Mouse (Mus musculus): ENCODE data around the gene Cfc1. TPM values are rescaled to one million over a fixed set of nuclear protein-coding genes. Genes with fewer than 3 reads are reported as not detected.
"Not testable (repeated sequence)": the region's sequence is repeated elsewhere in the genome, so short reads cannot be mapped to it uniquely, and the experiment has no call there.

Gene Cfc1
- polyA plus RNA-seq, 1 experiment from 2014 or later: not detected

DNA sequence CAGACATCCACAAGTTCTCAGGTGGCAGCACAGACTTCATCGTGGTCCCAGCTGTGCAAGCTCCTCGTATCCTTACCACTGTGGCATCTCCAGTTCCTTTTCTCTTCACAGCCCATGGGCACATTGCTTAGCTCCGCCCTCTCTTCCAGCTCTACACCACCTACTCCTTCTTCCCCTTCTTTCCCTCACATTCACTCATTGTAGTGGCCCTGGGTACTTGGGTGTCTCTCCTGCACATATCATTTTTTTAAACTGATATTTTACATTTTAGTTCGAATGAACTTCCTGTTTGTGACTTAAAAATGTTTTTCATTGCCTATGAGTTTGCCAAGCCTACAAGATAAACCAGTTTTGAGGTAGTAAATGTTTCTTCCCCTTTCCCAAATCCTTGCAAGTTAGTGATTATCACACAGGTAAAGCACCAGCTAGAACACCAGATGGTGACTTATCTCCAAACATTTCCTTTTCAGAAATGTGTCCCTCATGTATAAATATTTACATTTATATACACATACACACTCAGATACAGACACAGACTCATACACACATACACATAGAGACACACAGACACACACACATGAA, 29.4 kb upstream of the Cfc1 start:
- ATAC-seq: no peak
- Histone ChIP-seq H3K4me1 (replicated peaks; ENCODE audit: control insufficient read depth, insufficient read depth, low read length) (no peaks in the 10 kb centered on the region), H3K27ac (ENCODE audit: low read depth, low read length) (no peak overlapping the region), H3K9me3 (ENCODE audit: control insufficient read depth) (no peaks in the 10 kb centered on the region), H3K9ac (ENCODE audit: low read depth, low read length) (no peak overlapping the region), H3K27me3 (replicated peaks; ENCODE audit: control insufficient read depth, insufficient read depth, low read length) (no peaks in the 10 kb centered on the region), H3K4me3 (ENCODE audit: low read depth, low read length) (no peak overlapping the region), H3K36me3 (ENCODE audit: control insufficient read depth, insufficient read depth) (no peaks in the 10 kb centered on the region), H3K4me2 (replicated peaks; ENCODE audit: low read depth) (no peak overlapping the region)
- TF ChIP-seq CTCF (IDR thresholded peaks at IDR 0.05; ENCODE audit: low read depth): no peak
- 70% methylated on average over 4 of the region's 4 CpGs for WGBS

DNA sequence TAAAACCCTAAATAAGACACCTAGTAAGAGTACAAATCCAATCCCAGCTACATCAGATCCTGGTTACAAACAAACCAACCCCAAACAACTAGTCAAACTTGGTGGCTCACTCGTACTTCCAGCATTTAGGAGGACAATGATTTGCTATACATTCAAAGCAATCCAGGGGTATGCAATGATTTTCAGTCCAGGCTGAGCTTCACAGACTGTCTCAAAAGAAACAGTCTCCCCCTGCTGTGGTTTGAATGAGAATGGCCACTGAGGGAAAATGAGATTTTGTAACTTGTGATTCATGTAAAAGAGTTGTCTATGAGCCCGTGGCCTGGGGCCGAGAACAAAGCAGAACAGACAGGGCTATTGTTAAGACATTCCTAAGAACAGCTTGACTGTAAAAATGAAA, 27.5 kb upstream of the Cfc1 start:
- H3K9ac ChIP-seq (ENCODE audit: low read depth, low read length): no peak overlapping the region
- WGBS: 79% methylated on average over 3 of the region's 3 CpGs
- no peaks in the 10 kb centered on the region for H3K36me3 ChIP-seq (ENCODE audit: control insufficient read depth, insufficient read depth)
- no peak overlapping the region for H3K27ac ChIP-seq (ENCODE audit: low read depth, low read length)
- no peak for ATAC-seq
- H3K27me3 ChIP-seq (replicated peaks; ENCODE audit: control insufficient read depth, insufficient read depth, low read length): no peaks in the 10 kb centered on the region
- no peak overlapping the region for H3K4me3 ChIP-seq (ENCODE audit: low read depth, low read length)
- no peaks in the 10 kb centered on the region for H3K4me1 ChIP-seq (replicated peaks; ENCODE audit: control insufficient read depth, insufficient read depth, low read length)
- TF ChIP-seq CTCF (IDR thresholded peaks at IDR 0.05; ENCODE audit: low read depth): no peak
- no peak overlapping the region for H3K4me2 ChIP-seq (replicated peaks; ENCODE audit: low read depth)
- no peaks in the 10 kb centered on the region for H3K9me3 ChIP-seq (ENCODE audit: control insufficient read depth)

DNA sequence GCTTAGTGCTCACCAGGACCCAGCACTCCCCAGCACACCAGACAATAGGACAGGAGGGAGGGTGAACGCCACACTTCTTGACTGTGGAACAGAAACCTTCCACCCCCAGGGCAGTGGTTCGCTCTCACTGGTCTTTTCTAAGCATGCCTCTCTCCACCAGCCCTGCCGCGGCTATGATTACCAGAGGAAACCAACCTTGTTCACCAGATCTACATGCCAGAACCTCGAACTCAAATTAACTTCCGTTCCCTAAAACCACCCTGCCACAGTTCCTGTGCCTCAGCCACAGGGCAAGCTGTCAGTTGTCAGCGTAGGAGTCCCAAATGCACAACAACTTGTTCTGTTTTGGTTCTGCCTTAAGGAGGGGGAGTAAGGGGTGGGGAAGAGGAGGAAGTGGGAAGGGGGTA, 24.9 kb upstream of the Cfc1 start:
- Histone ChIP-seq H3K4me1 (replicated peaks; ENCODE audit: control insufficient read depth, insufficient read depth, low read length) (no peaks in the 10 kb centered on the region), H3K27ac (ENCODE audit: low read depth, low read length) (no peak overlapping the region), H3K36me3 (ENCODE audit: control insufficient read depth, insufficient read depth) (no peaks in the 10 kb centered on the region), H3K4me2 (replicated peaks; ENCODE audit: low read depth) (peak overlapping the region; percentile 13; the same call in 1 of the 2 replicates), H3K9me3 (ENCODE audit: control insufficient read depth) (no peaks in the 10 kb centered on the region), H3K9ac (ENCODE audit: low read depth, low read length) (no peak overlapping the region), H3K4me3 (ENCODE audit: low read depth, low read length) (no peak overlapping the region), H3K27me3 (replicated peaks; ENCODE audit: control insufficient read depth, insufficient read depth, low read length) (no peaks in the 10 kb centered on the region)
- no peak for TF ChIP-seq CTCF (IDR thresholded peaks at IDR 0.05; ENCODE audit: low read depth)
- ATAC-seq: no peak
- WGBS: 13% methylated on average over 7 of the region's 7 CpGs

DNA sequence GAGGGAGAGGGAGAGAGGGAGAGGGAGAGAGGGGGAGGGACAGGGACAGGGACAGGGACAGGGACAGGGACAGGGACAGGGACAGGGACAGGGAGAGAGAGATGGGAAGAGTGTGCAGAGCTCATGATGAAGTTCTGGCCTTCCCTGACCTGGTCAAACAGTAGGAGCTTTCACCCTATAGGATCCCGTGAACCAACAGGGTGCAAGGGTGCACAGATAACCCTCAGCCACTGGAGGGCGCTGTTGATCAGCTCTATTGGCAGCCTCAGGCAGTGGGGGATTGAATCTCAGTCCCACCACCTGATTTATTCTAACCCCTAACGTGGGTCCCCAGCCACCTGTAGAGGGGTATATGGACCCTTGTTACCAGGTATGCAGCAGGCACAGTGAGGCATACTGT, 24.4 kb upstream of the Cfc1 start:
- H3K4me2 ChIP-seq (replicated peaks; ENCODE audit: low read depth): no peak overlapping the region
- H3K4me1 ChIP-seq (replicated peaks; ENCODE audit: control insufficient read depth, insufficient read depth, low read length): no peaks in the 10 kb centered on the region
- H3K4me3 ChIP-seq (ENCODE audit: low read depth, low read length): no peak overlapping the region
- ATAC-seq: no peak
- 7% methylated on average over 3 of the region's 3 CpGs for WGBS
- H3K9ac ChIP-seq (ENCODE audit: low read depth, low read length): no peak overlapping the region
- H3K27me3 ChIP-seq (replicated peaks; ENCODE audit: control insufficient read depth, insufficient read depth, low read length): no peaks in the 10 kb centered on the region
- no peak overlapping the region for H3K27ac ChIP-seq (ENCODE audit: low read depth, low read length)
- no peaks in the 10 kb centered on the region for H3K36me3 ChIP-seq (ENCODE audit: control insufficient read depth, insufficient read depth)
- no peaks in the 10 kb centered on the region for H3K9me3 ChIP-seq (ENCODE audit: control insufficient read depth)
- peak; percentile 67 for TF ChIP-seq CTCF (IDR thresholded peaks at IDR 0.05; ENCODE audit: low read depth)

DNA sequence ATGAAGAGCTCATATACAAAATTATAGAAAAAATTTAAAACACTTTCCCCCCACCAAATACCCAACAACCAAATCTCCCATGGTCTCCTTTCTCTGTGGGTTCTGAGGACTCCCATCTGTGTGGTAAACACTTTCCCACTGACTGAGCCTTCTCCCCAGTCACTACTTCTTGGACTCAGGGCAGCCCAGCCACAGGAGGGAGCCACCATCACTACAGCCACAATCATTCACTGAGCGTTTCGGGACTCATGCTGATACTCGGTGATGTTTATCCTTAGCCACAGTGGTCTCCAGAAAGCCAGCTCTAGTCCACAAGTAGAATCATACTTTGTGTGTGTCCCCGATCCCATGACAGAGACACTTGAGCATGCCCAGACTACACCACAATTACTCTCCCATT, 22.4 kb upstream of the Cfc1 start:
- no peaks in the 10 kb centered on the region for H3K36me3 ChIP-seq (ENCODE audit: control insufficient read depth, insufficient read depth)
- no peak for ATAC-seq
- H3K9ac ChIP-seq (ENCODE audit: low read depth, low read length): no peak overlapping the region
- no peak overlapping the region for H3K27ac ChIP-seq (ENCODE audit: low read depth, low read length)
- no peaks in the 10 kb centered on the region for H3K4me1 ChIP-seq (replicated peaks; ENCODE audit: control insufficient read depth, insufficient read depth, low read length)
- no peak overlapping the region for H3K4me3 ChIP-seq (ENCODE audit: low read depth, low read length)
- no peaks in the 10 kb centered on the region for H3K27me3 ChIP-seq (replicated peaks; ENCODE audit: control insufficient read depth, insufficient read depth, low read length)
- TF ChIP-seq CTCF (IDR thresholded peaks at IDR 0.05; ENCODE audit: low read depth): no peak
- 76% methylated on average over 4 of the region's 4 CpGs for WGBS
- H3K9me3 ChIP-seq (ENCODE audit: control insufficient read depth): no peaks in the 10 kb centered on the region
- H3K4me2 ChIP-seq (replicated peaks; ENCODE audit: low read depth): no peak overlapping the region

DNA sequence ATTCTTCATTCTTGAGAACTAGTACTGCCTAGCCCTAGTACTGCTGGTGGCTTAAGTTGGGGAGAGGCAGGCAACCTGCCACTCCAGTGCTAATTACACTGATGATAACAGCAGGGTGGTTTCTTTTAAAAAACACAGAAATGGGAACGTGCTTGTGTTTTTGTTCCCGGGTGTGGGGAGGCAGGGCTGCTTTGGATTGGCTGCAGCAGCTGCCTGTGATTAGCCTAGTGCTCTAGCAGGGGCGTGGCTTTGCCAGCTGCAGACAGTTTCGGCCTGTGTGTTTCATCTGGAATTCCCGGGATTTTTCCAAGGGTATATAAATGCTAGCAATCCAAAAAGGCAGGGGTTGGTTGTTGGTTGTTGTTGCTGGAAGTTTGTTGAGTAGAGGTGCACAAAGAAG, 18.9 kb upstream of the Cfc1 start:
- Histone ChIP-seq H3K36me3 (ENCODE audit: control insufficient read depth, insufficient read depth) (no peaks in the 10 kb centered on the region), H3K4me1 (replicated peaks; ENCODE audit: control insufficient read depth, insufficient read depth, low read length) (no peaks in the 10 kb centered on the region), H3K27ac (ENCODE audit: low read depth, low read length) (no peak overlapping the region), H3K4me3 (ENCODE audit: low read depth, low read length) (no peak overlapping the region), H3K27me3 (replicated peaks; ENCODE audit: control insufficient read depth, insufficient read depth, low read length) (no peaks in the 10 kb centered on the region), H3K9me3 (ENCODE audit: control insufficient read depth) (no peaks in the 10 kb centered on the region), H3K9ac (ENCODE audit: low read depth, low read length) (no peak overlapping the region), H3K4me2 (replicated peaks; ENCODE audit: low read depth) (no peak overlapping the region)
- WGBS: 26% methylated on average over 5 of the region's 5 CpGs
- TF ChIP-seq CTCF (IDR thresholded peaks at IDR 0.05; ENCODE audit: low read depth): no peak
- no peak for ATAC-seq

DNA sequence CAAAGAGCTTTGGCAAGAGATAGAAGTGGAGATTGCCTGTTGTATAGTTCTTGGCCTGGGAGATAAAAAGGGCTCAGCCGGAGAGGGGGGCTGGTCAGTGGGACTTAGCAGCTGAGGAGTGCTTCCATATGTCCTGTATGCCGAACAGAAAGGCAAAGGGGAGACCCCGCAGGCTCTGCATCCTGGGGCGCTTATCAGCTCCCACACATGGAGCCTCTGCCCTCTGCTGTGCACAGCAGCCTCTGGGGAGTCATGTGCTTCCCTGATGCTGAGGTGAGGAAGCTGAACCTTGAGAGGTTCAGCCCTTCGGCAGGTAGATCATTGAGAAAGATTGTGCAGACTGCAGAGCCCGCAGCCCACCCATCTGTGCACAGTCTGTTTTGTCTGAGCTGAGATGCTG, 18.2 kb upstream of the Cfc1 start:
- not testable (repeated sequence) for ATAC-seq; H3K9me3 ChIP-seq (ENCODE audit: control insufficient read depth); H3K9ac ChIP-seq (ENCODE audit: low read depth, low read length); H3K27me3 ChIP-seq (replicated peaks; ENCODE audit: control insufficient read depth, insufficient read depth, low read length); H3K4me1 ChIP-seq (replicated peaks; ENCODE audit: control insufficient read depth, insufficient read depth, low read length); H3K36me3 ChIP-seq (ENCODE audit: control insufficient read depth, insufficient read depth); H3K4me3 ChIP-seq (ENCODE audit: low read depth, low read length); H3K4me2 ChIP-seq (replicated peaks; ENCODE audit: low read depth); H3K27ac ChIP-seq (ENCODE audit: low read depth, low read length)
- WGBS: 31% methylated on average over 6 of the region's 6 CpGs

DNA sequence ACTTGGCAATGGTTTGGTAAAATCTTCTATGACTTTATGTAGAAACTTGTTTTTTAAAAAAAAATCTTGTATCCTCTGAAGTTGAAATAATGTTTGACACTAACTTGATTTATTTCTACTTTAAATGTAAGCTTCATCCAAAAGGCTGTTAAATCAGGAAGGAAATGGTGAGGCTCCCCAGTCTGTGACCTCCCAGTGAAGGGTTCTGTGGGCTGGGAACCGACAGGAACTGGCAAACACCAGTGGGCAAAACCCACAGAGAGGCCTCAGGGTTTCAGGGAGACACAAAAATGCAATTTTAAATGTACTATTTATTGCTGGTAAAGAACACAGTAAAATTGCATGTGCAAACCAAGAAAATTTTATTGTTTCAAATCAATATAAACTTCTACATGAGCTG, 17.7 kb upstream of the Cfc1 start:
- H3K36me3 ChIP-seq (ENCODE audit: control insufficient read depth, insufficient read depth); ATAC-seq; H3K4me1 ChIP-seq (replicated peaks; ENCODE audit: control insufficient read depth, insufficient read depth, low read length); H3K9me3 ChIP-seq (ENCODE audit: control insufficient read depth); H3K27me3 ChIP-seq (replicated peaks; ENCODE audit: control insufficient read depth, insufficient read depth, low read length); H3K4me2 ChIP-seq (replicated peaks; ENCODE audit: low read depth); H3K27ac ChIP-seq (ENCODE audit: low read depth, low read length); H3K9ac ChIP-seq (ENCODE audit: low read depth, low read length); H3K4me3 ChIP-seq (ENCODE audit: low read depth, low read length): not testable (repeated sequence)
- 52% methylated on average over 1 of the region's 1 CpGs for WGBS
